Mouse (Mus musculus) megakaryocyte-erythroid progenitor cell, adult 5-6 weeks (primary cell): ENCODE data around the gene Trmt6. TPM values are rescaled to one million over a fixed set of nuclear protein-coding genes. Genes with fewer than 3 reads are reported as not detected.

Source experiments
- ATAC-seq: replicated peaks from 2 replicates; pipeline ENCODE4 v1.8.0; 2016; ENCODE audit warnings: mild to moderate bottlenecking, inconsistent platforms; ENCODE audit not compliant: severe bottlenecking, poor library complexity, low FRiP score, low TSS enrichment
- total RNA-seq, 2 experiments: library from RNA; stranded (forward) in 1 of 2; stranded (reverse) in 1 of 2; fragments of 200-1000, 215-1000 nt in 1 of 2; fragments of >200 nt in 1 of 2; fragmentation: Nextera tagmentation in 1 of 2; gene quantifications; 2 replicates each; pipeline ENCODE4 v1.2.3; 2014 to 2017

Gene Trmt6
- total RNA-seq (2014; fragmentation: Nextera tagmentation) (45.5 and 56.6 TPM in 2 replicates), total RNA-seq (2017) (47.5 and 53.4 TPM in 2 replicates)

DNA sequence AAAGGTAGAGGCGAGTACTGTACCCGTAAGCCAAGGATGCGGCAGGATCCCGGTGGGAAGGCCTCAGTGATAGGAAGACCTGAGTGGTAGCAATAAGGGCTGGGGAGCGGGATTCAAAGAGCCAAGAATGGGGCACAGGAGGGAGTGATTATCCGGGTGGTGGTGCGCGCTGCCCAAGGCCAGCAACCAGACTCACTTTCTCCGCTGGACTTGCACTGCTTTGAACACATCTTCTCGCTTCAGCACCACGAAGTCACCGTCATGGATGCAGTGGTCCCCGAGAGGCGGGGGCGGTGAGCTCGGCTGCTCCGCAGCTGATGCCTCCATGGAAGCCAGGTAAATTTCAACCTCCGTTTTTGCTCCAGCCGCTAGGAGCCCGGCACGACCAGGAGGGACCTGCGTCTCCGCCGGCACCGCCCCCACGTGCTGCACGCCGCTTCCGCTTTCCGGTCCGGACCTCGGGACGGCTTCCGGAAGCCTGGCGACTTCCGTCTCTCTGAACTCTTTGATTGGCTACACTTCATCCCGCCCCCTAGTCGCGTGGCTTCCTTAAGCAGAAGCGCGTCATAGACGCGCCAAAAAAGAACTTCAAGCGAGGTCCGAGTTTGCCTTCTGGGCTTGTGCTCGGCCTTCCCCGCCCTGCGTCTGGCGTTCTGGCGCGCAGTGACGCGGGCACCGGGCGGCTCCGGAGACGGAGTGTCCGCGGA is at the start of gene Trmt6, which contains the start of gene Mcm8:
Gene Trmt6 (minus strand): TSS at position 448 of the 707 bp plus-strand sequence.
Gene Mcm8 (plus strand): TSS at position 534 of the 707 bp plus-strand sequence.
- peak; percentile 98 for ATAC-seq

DNA sequence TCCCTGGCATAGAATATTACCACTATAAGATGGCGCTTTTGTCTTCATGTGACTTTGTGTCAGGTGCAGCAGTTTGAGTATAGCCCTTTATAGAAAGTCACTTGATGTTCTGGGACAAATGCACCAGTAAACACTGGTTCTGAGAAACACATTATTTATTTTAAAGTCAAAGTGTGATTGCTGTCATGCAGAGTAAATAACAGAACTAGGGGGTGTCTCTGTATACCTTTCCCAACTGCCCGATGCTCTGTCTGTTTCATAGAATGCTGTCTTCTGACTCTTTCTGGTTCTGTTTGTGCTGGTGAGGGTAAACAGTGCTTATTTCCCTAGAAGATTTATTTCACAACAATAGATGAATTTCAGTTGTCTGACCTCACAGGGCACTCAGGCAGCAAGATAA is 47.5 kb upstream of the Trmt6 start:
- ATAC-seq = no peak

- ATAC-seq = no peak
Observed at GRCm38 (mm10) chr2:132861456-132861855, 45.6 kb upstream of the Trmt6 start.

GRCm38 (mm10) chr2:132860435-132860834 is 44.6 kb upstream of the Trmt6 start:
- ATAC-seq = no peak

DNA sequence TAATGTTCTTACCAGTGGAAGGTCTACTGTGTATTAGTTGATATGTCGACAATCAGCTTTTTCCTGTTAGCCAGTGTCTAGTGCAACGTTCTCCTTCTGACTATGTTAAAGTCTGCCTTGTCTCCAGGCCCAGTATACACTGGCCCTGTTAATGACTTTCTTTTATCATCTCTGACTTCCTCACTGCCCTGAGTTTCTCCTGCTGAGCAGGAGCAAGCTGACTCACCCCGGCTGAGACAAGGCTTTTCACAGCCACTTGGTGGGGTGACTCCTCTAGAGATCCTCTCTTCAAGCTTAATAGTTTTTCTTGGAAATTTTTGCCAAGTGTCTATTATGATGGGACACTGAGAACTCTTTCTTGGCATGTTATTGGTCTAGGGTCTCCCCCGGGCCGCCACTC is 40.5 kb upstream of the Trmt6 start:
- ATAC-seq = no peak

DNA sequence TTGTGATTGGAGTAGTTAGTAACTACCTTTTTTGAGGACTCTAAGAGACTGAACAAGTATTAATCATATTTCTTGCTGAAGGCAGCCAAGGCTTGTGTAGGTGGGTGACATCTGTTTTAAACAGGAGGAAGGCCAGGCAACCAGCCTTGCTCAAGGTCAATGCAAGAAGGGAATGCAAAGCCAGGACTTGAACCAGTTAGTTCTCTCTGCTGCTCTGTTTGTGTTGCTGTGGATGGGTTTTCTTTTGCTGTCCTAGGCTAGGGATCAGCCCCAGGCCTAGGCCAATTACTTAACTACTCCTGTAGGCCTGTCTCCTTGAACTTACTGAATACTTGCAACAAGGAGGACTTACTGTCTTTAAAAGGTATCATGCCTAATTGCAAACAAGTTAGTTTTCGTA is 37.2 kb upstream of the Trmt6 start:
- no peak for ATAC-seq

- no peak for ATAC-seq
Observed at GRCm38 (mm10) chr2:132849141-132849540, 33.3 kb upstream of the Trmt6 start.

GRCm38 (mm10) chr2:132848361-132848760 is 32.5 kb upstream of the Trmt6 start:
- ATAC-seq = no peak

DNA sequence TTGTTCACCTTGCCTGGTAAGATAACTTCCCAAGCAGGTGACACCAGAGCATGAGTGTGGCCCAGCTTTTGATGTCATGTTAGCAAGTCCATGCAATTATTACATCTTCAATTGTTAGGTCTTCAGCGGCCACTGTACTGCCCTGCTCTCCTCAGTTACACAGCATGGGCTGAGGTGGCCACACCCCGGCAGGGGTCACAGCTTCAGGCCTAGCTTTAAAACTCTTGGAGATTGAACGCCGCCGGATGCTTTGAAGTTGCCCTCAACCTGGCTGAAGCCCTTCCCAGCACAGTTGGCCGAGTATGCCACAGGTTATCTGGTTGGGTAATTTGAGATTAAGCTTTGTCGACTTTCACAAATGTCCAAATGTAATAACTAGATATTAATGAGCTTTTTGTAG is 31.7 kb upstream of the Trmt6 start:
- peak; percentile 23; the same call in 1 of the 2 replicates for ATAC-seq

DNA sequence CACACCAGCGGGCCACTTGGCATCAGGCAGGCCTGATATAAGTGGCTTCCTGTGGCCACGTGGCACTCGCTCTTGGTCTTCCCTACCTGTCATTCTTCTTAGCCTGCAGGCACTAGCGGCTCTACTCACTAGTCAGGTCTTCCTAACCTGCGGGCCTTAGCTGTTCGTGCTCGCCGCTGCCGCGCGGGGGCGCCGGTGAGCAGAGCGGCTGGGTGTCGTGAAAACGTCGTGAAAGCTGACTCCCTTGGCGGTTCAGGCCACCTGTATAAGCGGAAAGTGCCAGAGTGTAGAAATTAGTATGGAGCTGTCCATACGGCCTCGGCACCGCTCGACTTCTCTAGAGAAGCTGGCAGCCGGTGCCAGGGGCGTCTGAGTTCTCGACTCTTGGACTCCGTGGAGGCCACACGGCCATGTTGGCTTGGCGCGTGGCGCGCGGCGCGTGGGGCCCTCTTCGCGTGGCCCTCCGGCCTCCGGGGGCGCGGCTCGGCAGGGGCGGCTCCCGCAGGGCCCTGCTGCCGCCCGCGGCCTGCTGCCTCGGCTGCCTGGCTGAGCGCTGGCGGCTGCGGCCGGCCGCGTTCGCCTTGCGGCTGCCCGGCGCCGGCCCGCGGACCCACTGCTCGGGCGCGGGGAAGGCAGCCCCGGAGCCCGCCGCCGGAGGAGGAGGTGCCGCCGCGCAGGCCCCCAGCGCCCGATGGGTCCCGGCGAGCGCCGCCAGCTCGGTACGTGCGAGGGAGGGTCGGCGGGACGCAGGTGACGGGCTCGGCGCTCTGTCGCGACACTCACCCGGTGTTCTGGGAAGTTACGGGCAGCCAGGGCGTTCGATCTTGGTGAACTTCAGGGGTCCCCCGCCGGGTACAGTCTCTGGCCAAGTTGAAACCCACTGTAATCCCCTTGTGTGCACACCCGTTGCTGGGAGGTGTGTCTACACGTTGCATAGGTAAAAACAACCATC is 30.8 kb upstream of the Trmt6 start, which contains the start of gene Crls1:
Gene Crls1 (plus strand): TSS at position 260 of the 952 bp plus-strand sequence.
- peak; percentile 95 for ATAC-seq

- ATAC-seq = no peak
Observed at GRCm38 (mm10) chr2:132841071-132841470, 25.2 kb upstream of the Trmt6 start.

DNA sequence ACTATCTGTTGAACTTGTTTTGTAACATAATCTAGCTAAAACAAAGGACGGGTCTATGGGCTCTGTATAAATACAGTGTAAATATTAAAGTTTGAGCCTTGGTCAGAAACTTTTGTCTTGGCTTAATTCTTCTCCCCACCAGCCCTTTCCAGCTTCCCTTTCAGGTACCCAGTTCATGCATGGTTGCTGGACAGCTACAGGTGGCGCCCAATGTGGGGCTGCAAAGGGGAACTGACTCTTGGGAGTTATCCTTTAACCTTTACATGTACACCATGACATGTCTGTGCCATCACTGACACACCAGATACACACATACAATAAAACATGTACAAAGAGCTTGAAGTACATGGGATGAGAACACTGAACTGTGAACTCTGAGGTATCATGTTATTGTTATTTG is 12.9 kb downstream of the Trmt6 start:
- no peak for ATAC-seq

DNA sequence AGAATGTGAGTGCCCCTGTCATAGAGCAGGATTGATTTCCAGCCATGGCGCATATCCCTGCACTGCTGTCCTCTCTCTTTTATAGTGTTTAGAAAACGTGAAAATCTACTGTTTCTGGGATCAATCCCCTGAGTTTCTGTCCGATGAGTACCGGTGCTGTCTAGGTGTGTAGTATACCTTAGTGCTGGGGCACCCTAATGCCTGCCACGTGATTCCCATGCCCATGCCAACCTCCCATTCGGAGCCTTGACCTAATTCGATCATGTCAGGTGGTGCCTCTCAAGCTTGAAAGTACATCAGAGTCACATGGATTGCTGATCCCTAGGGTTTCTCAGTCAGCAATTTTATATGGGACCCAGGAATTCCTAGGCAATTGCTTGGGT is 21.7 kb downstream of the Trmt6 start:
- ATAC-seq = no peak

DNA sequence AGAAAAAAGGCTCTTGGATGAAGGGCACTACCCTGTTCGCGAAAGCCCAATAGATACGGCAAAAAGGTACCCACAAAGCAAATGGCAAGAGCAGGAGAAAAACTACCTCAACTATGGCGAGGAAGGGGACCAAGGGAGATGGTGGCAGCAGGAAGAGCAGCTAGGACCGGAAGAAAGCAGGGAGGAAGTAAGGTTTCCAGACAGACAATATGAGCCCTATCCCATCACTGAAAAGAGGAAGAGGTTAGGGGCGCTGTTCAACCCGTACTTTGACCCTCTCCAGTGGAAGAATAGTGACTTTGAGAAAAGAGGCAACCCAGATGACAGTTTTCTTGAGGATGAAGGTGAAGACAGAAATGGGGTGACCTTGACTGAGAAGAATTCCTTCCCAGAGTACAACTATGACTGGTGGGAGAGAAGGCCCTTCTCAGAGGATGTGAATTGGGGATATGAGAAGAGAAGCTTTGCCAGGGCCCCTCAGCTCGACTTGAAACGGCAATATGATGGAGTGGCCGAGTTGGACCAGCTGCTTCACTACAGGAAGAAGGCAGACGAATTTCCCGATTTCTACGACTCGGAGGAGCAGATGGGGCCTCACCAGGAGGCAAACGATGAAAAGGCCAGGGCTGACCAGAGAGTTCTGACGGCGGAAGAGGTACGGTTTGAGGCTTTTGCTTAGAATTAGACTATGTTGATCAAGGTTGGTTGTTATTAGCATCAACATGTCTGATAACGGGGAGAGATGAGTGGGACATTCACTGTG is 22.2 kb downstream of the Trmt6 start:
- no peak for ATAC-seq

- no peak for ATAC-seq
Observed at GRCm38 (mm10) chr2:132784039-132784438, 31.8 kb downstream of the Trmt6 start.

- ATAC-seq = peak; percentile 99
Observed at GRCm38 (mm10) chr2:132781439-132782068, 34.3 kb downstream of the Trmt6 start.

DNA sequence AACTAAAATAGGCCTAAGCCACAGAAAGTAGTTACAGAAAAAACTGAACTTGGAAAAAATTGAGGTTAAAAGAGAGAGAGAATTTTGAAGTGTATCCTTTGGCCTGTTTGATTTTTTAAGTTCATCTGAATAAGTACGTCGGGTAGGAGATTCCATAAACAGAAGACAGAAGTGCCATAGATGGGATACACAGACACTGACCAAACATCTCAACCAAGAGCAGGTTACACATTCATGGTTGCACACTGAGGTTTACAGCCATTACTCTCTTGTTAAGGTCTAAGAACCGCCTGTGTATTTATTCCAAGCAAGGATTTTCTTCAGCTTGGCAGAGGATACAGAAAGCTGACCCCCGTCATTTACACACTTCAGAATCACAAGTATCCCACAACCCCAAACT is 34.9 kb downstream of the Trmt6 start, which contains the start of gene Chgb:
Gene Chgb (plus strand): TSS at position 301 of the 400 bp plus-strand sequence.
- ATAC-seq = no peak

DNA sequence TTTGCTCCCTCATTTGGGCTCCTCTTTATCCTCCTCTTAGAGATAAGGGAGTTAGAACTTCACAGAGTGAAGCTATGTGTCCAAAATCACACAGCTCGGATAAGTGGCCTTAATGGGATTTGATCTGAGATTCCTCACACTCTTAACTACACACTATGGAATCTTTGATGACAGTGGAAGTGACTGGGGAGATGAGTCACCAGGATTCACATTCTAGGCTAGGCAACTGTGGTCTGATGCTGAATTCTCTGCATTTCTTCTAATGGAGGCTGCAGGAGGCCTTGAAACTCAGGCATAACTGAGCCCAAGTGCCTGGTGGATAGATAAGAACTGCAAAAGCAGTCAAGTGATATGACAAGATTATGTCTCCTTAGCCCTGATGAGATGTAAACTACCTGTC is 45.0 kb downstream of the Trmt6 start:
- ATAC-seq = no peak

DNA sequence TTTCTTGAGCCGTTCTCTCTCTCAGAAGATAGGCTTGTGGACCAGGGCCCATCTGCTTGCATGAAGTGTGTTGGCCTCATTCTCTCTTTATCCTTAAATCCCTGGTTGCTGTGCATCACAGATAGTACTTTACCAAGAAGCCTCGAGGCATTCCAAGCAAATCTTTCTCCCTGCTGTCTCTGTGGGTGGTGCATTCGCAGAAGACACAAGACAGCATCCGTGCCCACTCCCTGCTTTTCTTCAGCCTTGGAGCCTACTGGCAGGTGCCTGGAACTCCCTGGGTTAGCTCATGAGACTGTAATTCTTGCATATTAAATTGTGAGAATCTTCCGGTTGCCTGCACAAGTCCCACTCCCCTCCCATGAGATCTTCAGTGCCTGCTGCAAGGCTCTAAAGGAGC is 57.9 kb downstream of the Trmt6 start:
- ATAC-seq = no peak
